Mouse (Mus musculus) testis, adult 2 months (tissue): ENCODE results near the gene Gm9736. TPM values are rescaled to one million over a fixed set of nuclear protein-coding genes. Genes with fewer than 3 reads are reported as not detected.
"Not testable (repeated sequence)": the region's sequence is repeated elsewhere in the genome, so short reads cannot be mapped to it uniquely, and the experiment has no call there.

Experiments used
- H3K27ac ChIP-seq: fragments of 200-500 bp; 2 replicates; pipeline ENCODE4 v1.5.1; 2012; ENCODE audit warnings: low read depth, low read length; ENCODE audit not compliant: control insufficient read depth, insufficient read depth
- H3K27me3 ChIP-seq: fragments of 200-500 bp; 2 replicates; pipeline ENCODE4 v1.6.1; 2012; ENCODE audit warnings: mild to moderate bottlenecking, low read length, moderate library complexity; ENCODE audit not compliant: control insufficient read depth, insufficient read depth
- H3K36me3 ChIP-seq: fragments of 200-500 bp; 2 replicates; pipeline ENCODE4 v1.6.1; 2012; ENCODE audit warnings: mild to moderate bottlenecking, low read length; ENCODE audit not compliant: control insufficient read depth, insufficient read depth
- H3K4me1 ChIP-seq: fragments of 200-500 bp; 2 replicates; pipeline ENCODE4 v1.6.1; 2012; ENCODE audit warnings: low read length; ENCODE audit not compliant: control insufficient read depth, insufficient read depth
- H3K4me3 ChIP-seq: fragments of 200-500 bp; 2 replicates; pipeline ENCODE4 v1.5.1; 2012; ENCODE audit warnings: low read depth, mild to moderate bottlenecking, low read length, moderate library complexity, mixed read lengths; ENCODE audit not compliant: control insufficient read depth
- CTCF ChIP-seq: fragments of 200-500 bp; IDR thresholded peaks from 2 replicates; pipeline ENCODE4 v1.5.1; 2012; ENCODE audit warnings: low read depth, mild to moderate bottlenecking, inconsistent platforms, low read length, moderate library complexity; ENCODE audit not compliant: control insufficient read depth, insufficient read depth, insufficient replicate concordance
- POLR2A ChIP-seq: fragments of 200-500 bp; IDR thresholded peaks from 2 replicates; pipeline ENCODE4 v1.6.1; 2012; ENCODE audit warnings: low read depth, mild to moderate bottlenecking, inconsistent platforms, low read length, moderate library complexity; ENCODE audit not compliant: control insufficient read depth
- polyA plus RNA-seq: library from polyadenylated mRNA; depleted of rRNA; stranded (reverse); fragments of >200 nt; gene quantifications from 2 replicates; pipeline ENCODE4 v1.2.3, GENCODE M21; 2012

The Gm9736 gene
- polyA plus RNA-seq, 1 experiment, result not detected

GRCm38 (mm10) chr10:77735928-77736327 is 15.2 kb downstream of the Gm9736 start:
- Histone ChIP-seq H3K27ac (no peak overlapping the region), H3K27me3 (no peaks in the 10 kb centered on the region), H3K4me1 (no peaks in the 10 kb centered on the region), H3K36me3 (no peaks in the 10 kb centered on the region), H3K4me3 (no peak overlapping the region)
- no peak for TF ChIP-seq CTCF
- TF ChIP-seq POLR2A, result no peak

GRCm38 (mm10) chr10:77729241-77729640 is 21.9 kb downstream of the Gm9736 start:
- Histone ChIP-seq H3K4me1 (no peaks in the 10 kb centered on the region), H3K36me3 (no peaks in the 10 kb centered on the region), H3K27me3 (no peaks in the 10 kb centered on the region), H3K27ac (no peak overlapping the region), H3K4me3 (no peak overlapping the region)
- TF ChIP-seq POLR2A, result no peak
- peak; percentile 88 for TF ChIP-seq CTCF

GRCm38 (mm10) chr10:77728280-77728679 is 22.9 kb downstream of the Gm9736 start:
- no peaks in the 10 kb centered on the region for H3K36me3 ChIP-seq
- H3K27me3 ChIP-seq, result no peaks in the 10 kb centered on the region
- no peak overlapping the region for H3K4me3 ChIP-seq
- H3K27ac ChIP-seq, result no peak overlapping the region
- no peak for TF ChIP-seq POLR2A
- no peak for TF ChIP-seq CTCF
- no peaks in the 10 kb centered on the region for H3K4me1 ChIP-seq

- H3K4me1 ChIP-seq, result no peaks in the 10 kb centered on the region
- no peak within 1 kb of the TSS for H3K27ac ChIP-seq
- no peaks in the 10 kb centered on the region for H3K27me3 ChIP-seq
- H3K4me3 ChIP-seq, result no peak within 1 kb of the TSS
- no peaks in the 10 kb centered on the region for H3K36me3 ChIP-seq
- no peak for TF ChIP-seq CTCF
- TF ChIP-seq POLR2A, result no peak
Observed at GRCm38 (mm10) chr10:77726186-77726585, 25.0 kb downstream of the Gm9736 start, which contains the start of gene Gm10100. Gm10100 (plus strand) TSS chr10:77726486.

- Histone ChIP-seq H3K27me3 (no peaks in the 10 kb centered on the region), H3K4me1 (no peaks in the 10 kb centered on the region), H3K36me3 (no peaks in the 10 kb centered on the region), H3K27ac (no peak overlapping the region), H3K4me3 (no peak overlapping the region)
- peak; percentile 51; the same call in 1 of the 2 replicates for TF ChIP-seq CTCF
- no peak for TF ChIP-seq POLR2A
Observed at GRCm38 (mm10) chr10:77724855-77725254, 26.3 kb downstream of the Gm9736 start.

- not testable (repeated sequence) for H3K4me3 ChIP-seq, H3K27ac ChIP-seq, H3K4me1 ChIP-seq, H3K36me3 ChIP-seq, H3K27me3 ChIP-seq
Observed at GRCm38 (mm10) chr10:77720299-77720698, 30.9 kb downstream of the Gm9736 start, which contains the start of gene Krtap12-1. Krtap12-1 (plus strand) TSS chr10:77720599.

GRCm38 (mm10) chr10:77715507-77715906 is 35.6 kb downstream of the Gm9736 start, which contains the start of gene Gm10142:
Gm10142 (plus strand) TSS chr10:77715807.
- no peak within 1 kb of the TSS for H3K4me3 ChIP-seq
- no peaks in the 10 kb centered on the region for H3K4me1 ChIP-seq
- no peak for TF ChIP-seq CTCF
- TF ChIP-seq POLR2A, result no peak
- H3K27ac ChIP-seq, result no peak within 1 kb of the TSS
- no peaks in the 10 kb centered on the region for H3K36me3 ChIP-seq
- no peaks in the 10 kb centered on the region for H3K27me3 ChIP-seq

GRCm38 (mm10) chr10:77713734-77714133 is 37.4 kb downstream of the Gm9736 start:
- H3K27ac ChIP-seq, result no peak overlapping the region
- H3K36me3 ChIP-seq, result no peaks in the 10 kb centered on the region
- H3K4me1 ChIP-seq, result no peaks in the 10 kb centered on the region
- no peak overlapping the region for H3K4me3 ChIP-seq
- H3K27me3 ChIP-seq, result no peaks in the 10 kb centered on the region
- TF ChIP-seq CTCF, result no peak
- no peak for TF ChIP-seq POLR2A

GRCm38 (mm10) chr10:77711157-77711556 is 40.0 kb downstream of the Gm9736 start, which contains the start of gene Gm10024:
Gm10024 (plus strand) TSS chr10:77711457.
- H3K27ac ChIP-seq, H3K4me1 ChIP-seq, H3K27me3 ChIP-seq, H3K4me3 ChIP-seq, H3K36me3 ChIP-seq: not testable (repeated sequence)
